Mouse (Mus musculus) bone marrow, adult 2 months (tissue): ENCODE measurements around the gene Lrmda.

Experiments
- CTCF ChIP-seq: fragments of 200-500 bp; IDR thresholded peaks from 2 replicates; pipeline ENCODE4 v1.5.1; 2011; ENCODE audit warnings: low read length, control low read depth; ENCODE audit not compliant: control insufficient read depth, insufficient read depth
- POLR2A ChIP-seq: fragments of 200-500 bp; IDR thresholded peaks from 2 replicates; pipeline ENCODE4 v1.6.1; 2011; ENCODE audit warnings: low read depth, mild to moderate bottlenecking, control low read depth, low read length, borderline replicate concordance; ENCODE audit not compliant: control insufficient read depth

GRCm38 (mm10) chr14:22908006-22908405 lies 888.5 kb downstream of the Lrmda start:
- TF ChIP-seq CTCF (no peak), POLR2A (no peak)
